Mouse (Mus musculus): Measurements from ENCODE around the gene Chac1.

Chac1 gene

GRCm38 (mm10) chr2:119327942-119328526 lies 23.0 kb upstream of the Chac1 start:
- no peak for DNase-seq (ENCODE audit: low spot score)

GRCm38 (mm10) chr2:119328546-119328945 lies 22.5 kb upstream of the Chac1 start:
- no peak for DNase-seq (ENCODE audit: low spot score)

GRCm38 (mm10) chr2:119329123-119329817 lies 21.8 kb upstream of the Chac1 start:
- DNase-seq (ENCODE audit: low spot score): no peak

- no peak for DNase-seq (ENCODE audit: low spot score)
Observed at GRCm38 (mm10) chr2:119330795-119331194, 20.2 kb upstream of the Chac1 start.

- DNase-seq (ENCODE audit: low spot score): no peak
Observed at GRCm38 (mm10) chr2:119332177-119332661, 18.8 kb upstream of the Chac1 start.

GRCm38 (mm10) chr2:119334135-119334534 lies 16.9 kb upstream of the Chac1 start:
- no peak for DNase-seq (ENCODE audit: low spot score)

GRCm38 (mm10) chr2:119334964-119335525 lies 16.0 kb upstream of the Chac1 start:
- DNase-seq (ENCODE audit: low spot score): no peak

- DNase-seq (ENCODE audit: low spot score): no peak
Observed at GRCm38 (mm10) chr2:119335535-119335934, 15.5 kb upstream of the Chac1 start.

- no peak for DNase-seq (ENCODE audit: low spot score)
Observed at GRCm38 (mm10) chr2:119336002-119336401, 15.0 kb upstream of the Chac1 start.

- DNase-seq (ENCODE audit: low spot score): no peak
Observed at GRCm38 (mm10) chr2:119336470-119336869, 14.6 kb upstream of the Chac1 start.

- DNase-seq (ENCODE audit: low spot score): peak; percentile 81
Observed at GRCm38 (mm10) chr2:119337425-119338265, 13.4 kb upstream of the Chac1 start.

GRCm38 (mm10) chr2:119344537-119345138 lies 6.4 kb upstream of the Chac1 start:
- no peak for DNase-seq (ENCODE audit: low spot score)

GRCm38 (mm10) chr2:119353707-119354106 lies 2.7 kb downstream of the Chac1 start:
- DNase-seq (ENCODE audit: low spot score): no peak

- no peak for DNase-seq (ENCODE audit: low spot score)
Observed at GRCm38 (mm10) chr2:119355089-119355488, 4.1 kb downstream of the Chac1 start.

GRCm38 (mm10) chr2:119355651-119356050 lies 4.6 kb downstream of the Chac1 start:
- no peak for DNase-seq (ENCODE audit: low spot score)

GRCm38 (mm10) chr2:119356310-119356709 lies 5.3 kb downstream of the Chac1 start:
- no peak for DNase-seq (ENCODE audit: low spot score)

GRCm38 (mm10) chr2:119356805-119357204 lies 5.8 kb downstream of the Chac1 start:
- no peak for DNase-seq (ENCODE audit: low spot score)

- no peak for DNase-seq (ENCODE audit: low spot score)
Observed at GRCm38 (mm10) chr2:119358249-119358648, 7.2 kb downstream of the Chac1 start.

- no peak for DNase-seq (ENCODE audit: low spot score)
Observed at GRCm38 (mm10) chr2:119359721-119360291, 8.8 kb downstream of the Chac1 start.

- DNase-seq (ENCODE audit: low spot score): no peak
Observed at GRCm38 (mm10) chr2:119364969-119365368, 13.9 kb downstream of the Chac1 start.

GRCm38 (mm10) chr2:119367346-119367745 lies 16.3 kb downstream of the Chac1 start:
- DNase-seq (ENCODE audit: low spot score): no peak

GRCm38 (mm10) chr2:119370116-119370515 lies 19.1 kb downstream of the Chac1 start:
- no peak for DNase-seq (ENCODE audit: low spot score)

All from ovary, postnatal 10 days (tissue).